In the genomic region with DNA sequence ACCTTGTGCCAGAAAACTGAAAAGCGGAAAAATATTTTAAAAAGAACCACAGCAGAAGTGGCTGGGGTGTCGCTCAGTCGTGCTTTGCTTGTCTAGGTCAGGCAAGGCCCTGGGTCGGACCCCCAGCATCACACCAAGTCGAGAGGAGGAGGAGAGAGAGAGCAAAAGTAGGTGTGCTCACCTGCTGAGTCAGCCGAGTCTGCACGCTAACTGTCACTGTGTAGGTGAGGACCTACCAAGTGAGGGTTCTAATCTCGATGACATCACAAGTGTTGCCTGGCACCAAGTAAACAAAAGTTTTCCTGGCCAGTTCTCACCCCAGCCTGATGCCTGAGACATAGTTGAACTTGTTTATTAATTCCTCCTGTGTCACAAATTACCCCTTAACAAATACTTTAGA, we compare ENCODE assay signal across 24 mouse cellular contexts. TPM values are rescaled to one million over a fixed set of nuclear protein-coding genes. Genes with fewer than 3 reads are reported as not detected.
DNase-seq lines count a peak whose midpoint lies in the region; ATAC-seq and TF ChIP-seq lines count a peak whose summit lies in the region.
"Had no signal": no experiment of that assay in that cellular context is flagged by ENCODE, and none has a peak within 500 bp of the region (broad histone marks: within the 10 kb centered on the region; RNA-seq: fewer than 3 reads in every experiment).

No protein-coding gene starts in this region.

- TF ChIP-seq CTCF in lung, adult 2 months (IDR thresholded peaks at IDR 0.05; ENCODE audit: insufficient read depth, low read length), result no peak

- H3K4me2 ChIP-seq in forebrain, embryonic 14.5 days (ENCODE audit: low read length), result 0 out of 2 replicates have a peak overlapping the region, but pooled peaks have one; percentile 59
- H3K4me2 ChIP-seq in forebrain, embryonic 12.5 days, result no peak overlapping the region
- no peak overlapping the region for H3K4me2 ChIP-seq in midbrain, embryonic 15.5 days
- H3K4me2 ChIP-seq in limb, embryonic 14.5 days (replicated peaks; ENCODE audit: low read depth, low read length, severe bottlenecking), result no peak overlapping the region
- no peak overlapping the region; the same call in 1 of the 2 replicates for H3K4me2 ChIP-seq in neural tube, embryonic 14.5 days (ENCODE audit: low read depth, low read length)

- H3K27ac ChIP-seq in forebrain, embryonic 14.5 days (ENCODE audit: low read depth, low read length), result no peak overlapping the region
- no peak overlapping the region for H3K27ac ChIP-seq in forebrain, embryonic 12.5 days
- H3K27ac ChIP-seq in midbrain, embryonic 10.5 days (replicated peaks), result no peak overlapping the region
- no peak overlapping the region for H3K27ac ChIP-seq in midbrain, embryonic 15.5 days
- H3K27ac ChIP-seq in limb, embryonic 14.5 days (replicated peaks; ENCODE audit: low read depth, low read length), result no peak overlapping the region
- no peak overlapping the region for H3K27ac ChIP-seq in neural tube, embryonic 14.5 days (ENCODE audit: low read depth, low read length)
- H3K27ac ChIP-seq: forebrain, embryonic 15.5 days; heart, adult 2 months; kidney, postnatal 0 days; liver, embryonic 12.5 days had no signal

- DNase-seq in forebrain, embryonic 14.5 days (ENCODE audit: low spot score), result no peak
- DNase-seq in midbrain, embryonic 10.5 days (ENCODE audit: low spot score), result no peak
- no peak for DNase-seq in limb, embryonic 14.5 days (ENCODE audit: low spot score)
- DNase-seq in right cerebral cortex, adult 18-20 months, result no peak
- no peak for DNase-seq in lung, adult 2 months
- DNase-seq: adrenal gland, postnatal 14 days; cerebellum, adult 18-20 months; cerebellum, postnatal 25 days; embryo, embryonic 11 days; gastrocnemius, postnatal 14 days; heart, adult 2 months; kidney, adult 18-20 months; lung, embryonic 14.5 days; lung, postnatal 36 days; right cerebral cortex, postnatal 25 days; thymus, adult 2 months had no signal

- no peak for ATAC-seq in forebrain, embryonic 14.5 days
- no peak for ATAC-seq in forebrain, embryonic 12.5 days (ENCODE audit: low FRiP score)
- no peak for ATAC-seq in midbrain, embryonic 15.5 days (replicated peaks)
- no peak for ATAC-seq in limb, embryonic 14.5 days (ENCODE audit: low FRiP score, low read depth)
- ATAC-seq in neural tube, embryonic 14.5 days (ENCODE audit: low read depth), result no peak
- ATAC-seq: activated CD4-positive, CD25-positive, alpha-beta regulatory T cell, adult 4 months; forebrain, embryonic 15.5 days; liver, embryonic 12.5 days had no signal

- peaks cover 3% of the 10 kb centered on the region; the same call in 1 of the 2 replicates for H3K4me1 ChIP-seq in forebrain, embryonic 14.5 days (ENCODE audit: control insufficient read depth, insufficient read depth, low read length)
- peaks cover 13% of the 10 kb centered on the region for H3K4me1 ChIP-seq in forebrain, embryonic 12.5 days
- peaks cover 17% of the 10 kb centered on the region for H3K4me1 ChIP-seq in midbrain, embryonic 10.5 days
- H3K4me1 ChIP-seq in midbrain, embryonic 15.5 days, result peaks cover 11% of the 10 kb centered on the region
- H3K4me1 ChIP-seq in limb, embryonic 14.5 days (ENCODE audit: control insufficient read depth, insufficient read depth, low read length), result peaks cover 5% of the 10 kb centered on the region; the same call in 1 of the 2 replicates
- peaks cover 7% of the 10 kb centered on the region; the same call in 1 of the 2 replicates for H3K4me1 ChIP-seq in neural tube, embryonic 14.5 days (ENCODE audit: control insufficient read depth, insufficient read depth, low read length)
- peaks cover 3% of the 10 kb centered on the region; the same call in 1 of the 2 replicates for H3K4me1 ChIP-seq in lung, adult 2 months (ENCODE audit: control insufficient read depth, insufficient read depth, low read length)

- TF ChIP-seq POLR2A in limb, embryonic 14.5 days (IDR thresholded peaks at IDR 0.05; ENCODE audit: borderline replicate concordance, extremely low read depth, insufficient read depth, insufficient read length), result no peak
- TF ChIP-seq POLR2A in lung, adult 2 months (IDR thresholded peaks at IDR 0.05; ENCODE audit: borderline replicate concordance, extremely low read depth, low read depth, low read length), result no peak

- H3K36me3 ChIP-seq in forebrain, embryonic 14.5 days (ENCODE audit: control insufficient read depth, insufficient read depth, low read length), result peaks cover 4% of the 10 kb centered on the region; the same call in 1 of the 2 replicates
- no peaks in the 10 kb centered on the region for H3K36me3 ChIP-seq in forebrain, embryonic 12.5 days (replicated peaks)
- H3K36me3 ChIP-seq in midbrain, embryonic 10.5 days, result 0 out of 2 replicates have a peak, but pooled peaks cover 7% of the 10 kb centered on the region
- no peaks in the 10 kb centered on the region; the same call in 1 of the 2 replicates for H3K36me3 ChIP-seq in midbrain, embryonic 15.5 days (replicated peaks)
- H3K36me3 ChIP-seq in limb, embryonic 14.5 days (ENCODE audit: control insufficient read depth, insufficient read depth, low read length), result no peaks in the 10 kb centered on the region
- H3K36me3 ChIP-seq in neural tube, embryonic 14.5 days (ENCODE audit: control insufficient read depth, insufficient read depth, low read length), result peaks cover 5% of the 10 kb centered on the region; the same call in 1 of the 2 replicates
- H3K36me3 ChIP-seq: forebrain, embryonic 15.5 days; G1E; liver, embryonic 12.5 days had no signal

- no peak overlapping the region for H3K4me3 ChIP-seq in forebrain, embryonic 14.5 days (ENCODE audit: low read depth, low read length)
- H3K4me3 ChIP-seq in forebrain, embryonic 12.5 days (replicated peaks), result no peak overlapping the region
- H3K4me3 ChIP-seq in midbrain, embryonic 10.5 days, result peak overlapping the region; percentile 62; the same call in 1 of the 2 replicates
- H3K4me3 ChIP-seq in midbrain, embryonic 15.5 days, result no peak overlapping the region
- no peak overlapping the region for H3K4me3 ChIP-seq in limb, embryonic 14.5 days (replicated peaks; ENCODE audit: low read length)
- no peak overlapping the region for H3K4me3 ChIP-seq in neural tube, embryonic 14.5 days (ENCODE audit: low read depth, low read length)
- no peak overlapping the region for H3K4me3 ChIP-seq in lung, adult 2 months (replicated peaks; ENCODE audit: extremely low read depth, low read depth, low read length)

- 88% methylated on average over 8 of the region's 8 CpGs for WGBS in forebrain, embryonic 14.5 days
- WGBS in forebrain, embryonic 12.5 days, result 89% methylated on average over 8 of the region's 8 CpGs
- WGBS in midbrain, embryonic 10.5 days, result 87% methylated on average over 8 of the region's 8 CpGs
- WGBS in midbrain, embryonic 15.5 days, result 85% methylated on average over 8 of the region's 8 CpGs
- WGBS in limb, embryonic 14.5 days, result 86% methylated on average over 8 of the region's 8 CpGs
- 92% methylated on average over 8 of the region's 8 CpGs for WGBS in neural tube, embryonic 14.5 days
- WGBS in lung, adult 2 months, result 83% methylated on average over 8 of the region's 8 CpGs

- no peaks in the 10 kb centered on the region for H3K27me3 ChIP-seq in forebrain, embryonic 14.5 days (replicated peaks; ENCODE audit: control insufficient read depth, insufficient read depth, low read length)
- peaks cover 4% of the 10 kb centered on the region for H3K27me3 ChIP-seq in forebrain, embryonic 12.5 days
- H3K27me3 ChIP-seq in midbrain, embryonic 10.5 days (ENCODE audit: low read depth, poor library complexity, severe bottlenecking), result peaks cover 11% of the 10 kb centered on the region
- peaks cover 4% of the 10 kb centered on the region; the same call in 1 of the 2 replicates for H3K27me3 ChIP-seq in midbrain, embryonic 15.5 days (replicated peaks)
- no peaks in the 10 kb centered on the region for H3K27me3 ChIP-seq in limb, embryonic 14.5 days (ENCODE audit: control insufficient read depth, insufficient read depth, low read length)
- no peaks in the 10 kb centered on the region for H3K27me3 ChIP-seq in neural tube, embryonic 14.5 days (ENCODE audit: control insufficient read depth, insufficient read depth, low read length)
- H3K27me3 ChIP-seq: forebrain, embryonic 15.5 days had no signal

- no peaks in the 10 kb centered on the region for H3K9me3 ChIP-seq in forebrain, embryonic 14.5 days (replicated peaks; ENCODE audit: control insufficient read depth, low read length)
- no peaks in the 10 kb centered on the region for H3K9me3 ChIP-seq in forebrain, embryonic 12.5 days
- H3K9me3 ChIP-seq in midbrain, embryonic 10.5 days (replicated peaks), result no peaks in the 10 kb centered on the region
- H3K9me3 ChIP-seq in midbrain, embryonic 15.5 days, result no peaks in the 10 kb centered on the region
- H3K9me3 ChIP-seq in limb, embryonic 14.5 days (ENCODE audit: control insufficient read depth, low read length), result no peaks in the 10 kb centered on the region
- H3K9me3 ChIP-seq in neural tube, embryonic 14.5 days (ENCODE audit: control insufficient read depth, low read length), result no peaks in the 10 kb centered on the region
- H3K9me3 ChIP-seq: forebrain, embryonic 15.5 days; G1E; liver, embryonic 12.5 days had no signal

- no peak overlapping the region for H3K9ac ChIP-seq in forebrain, embryonic 14.5 days (ENCODE audit: low read length)
- H3K9ac ChIP-seq in forebrain, embryonic 12.5 days, result no peak overlapping the region
- H3K9ac ChIP-seq in midbrain, embryonic 15.5 days, result no peak overlapping the region
- peak overlapping the region; percentile 21; the same call in 1 of the 2 replicates for H3K9ac ChIP-seq in limb, embryonic 14.5 days (ENCODE audit: low read depth, low read length, severe bottlenecking)
- H3K9ac ChIP-seq in neural tube, embryonic 14.5 days (replicated peaks; ENCODE audit: low read depth, low read length), result peak overlapping the region; percentile 16; the same call in 1 of the 2 replicates
- H3K9ac ChIP-seq: liver, embryonic 12.5 days had no signal

RNA-seq across cellular contexts. Expression of gene Usp42, which starts 27.5 kb away (rescaled TPM):
- 21.7 and 29.1 TPM in 2 replicates for polyA plus RNA-seq in forebrain, embryonic 14.5 days (2014; fragmentation: Nextera tagmentation; extraction: Ambion mirVana)
- 33.0 and 34.5 TPM in 2 replicates for polyA plus RNA-seq in forebrain, embryonic 12.5 days (2016; fragmentation: Nextera tagmentation; extraction: Ambion mirVana)
- polyA plus RNA-seq in midbrain, embryonic 10.5 days (2016; fragmentation: Nextera tagmentation; extraction: Ambion mirVana), result 26.9 and 32.1 TPM in 2 replicates
- polyA plus RNA-seq in midbrain, embryonic 15.5 days (2015; fragmentation: Nextera tagmentation; extraction: Ambion mirVana), result 33.3 and 35.4 TPM in 2 replicates
- 16.3 and 18.4 TPM in 2 replicates for polyA plus RNA-seq in limb, embryonic 14.5 days (2012; rRNA removed)
- 21.9 and 24.6 TPM in 2 replicates for polyA plus RNA-seq in limb, embryonic 14.5 days (2014; fragmentation: Nextera tagmentation; extraction: Ambion mirVana)
- 30.6 and 31.2 TPM in 2 replicates for polyA plus RNA-seq in neural tube, embryonic 14.5 days (2014; fragmentation: Nextera tagmentation; extraction: Ambion mirVana)
- 6.9 and 7.6 TPM in 2 replicates for polyA plus RNA-seq in lung, adult 2 months (2012; rRNA removed)

RNA-seq across cellular contexts. Expression of gene Eif2ak1, which starts 58.0 kb away (rescaled TPM):
- polyA plus RNA-seq in forebrain, embryonic 14.5 days (2014; fragmentation: Nextera tagmentation; extraction: Ambion mirVana), result 42.5 and 46.9 TPM in 2 replicates
- 44.7 and 46.2 TPM in 2 replicates for polyA plus RNA-seq in forebrain, embryonic 12.5 days (2016; fragmentation: Nextera tagmentation; extraction: Ambion mirVana)
- polyA plus RNA-seq in midbrain, embryonic 10.5 days (2016; fragmentation: Nextera tagmentation; extraction: Ambion mirVana), result 45.2 and 47.8 TPM in 2 replicates
- 46.1 and 46.8 TPM in 2 replicates for polyA plus RNA-seq in midbrain, embryonic 15.5 days (2015; fragmentation: Nextera tagmentation; extraction: Ambion mirVana)
- 24.7 and 25.8 TPM in 2 replicates for polyA plus RNA-seq in limb, embryonic 14.5 days (2012; rRNA removed)
- polyA plus RNA-seq in limb, embryonic 14.5 days (2014; fragmentation: Nextera tagmentation; extraction: Ambion mirVana), result 40.6 and 44.8 TPM in 2 replicates
- 54.9 and 57.9 TPM in 2 replicates for polyA plus RNA-seq in neural tube, embryonic 14.5 days (2014; fragmentation: Nextera tagmentation; extraction: Ambion mirVana)
- 14.9 and 16.8 TPM in 2 replicates for polyA plus RNA-seq in lung, adult 2 months (2012; rRNA removed)

Comparison
In these comparisons a context has a peak if more than half of its experiments do, and no peak if none do; other contexts are left out.
1. H3K9ac ChIP-seq: peak in limb, embryonic 14.5 days (single experiment) and neural tube, embryonic 14.5 days (single experiment); none in forebrain, embryonic 14.5 days (single experiment), forebrain, embryonic 12.5 days (single experiment) and midbrain, embryonic 15.5 days (single experiment).